Mouse (Mus musculus) spleen, postnatal 36 days (tissue): ENCODE measurements around the gene Ddx4.
A peak's percentile ranks its signal among the peaks of the same experiment; 100 is the strongest.

ENCODE experiments used
- DNase-seq, 2 experiments: peaks; one replicate each; pipeline ENCODE4 v3.0.0; 2022; ENCODE audit warnings: low spot score in 2 of 2, mixed read lengths in 1 of 2

Ddx4 gene

DNA sequence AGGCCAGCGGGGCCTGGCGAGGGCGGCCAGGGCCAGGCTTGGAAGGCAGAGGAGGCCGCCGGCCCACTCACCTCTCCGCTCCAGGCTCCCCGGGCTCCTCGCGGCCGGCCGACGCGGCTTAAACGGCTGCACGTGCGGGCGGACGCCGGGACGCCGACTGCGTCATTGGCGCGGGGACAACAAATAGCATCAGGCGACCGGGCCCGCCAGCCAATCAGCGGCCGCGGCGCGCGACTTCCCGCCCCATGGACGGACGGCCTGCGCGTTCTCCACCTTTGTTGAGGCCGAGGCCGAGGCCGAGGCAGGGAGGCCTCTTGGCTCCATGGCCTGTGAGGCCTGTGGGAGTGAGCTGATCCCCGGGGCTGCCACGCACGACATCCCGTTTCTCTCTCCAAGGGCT lies at the start of gene Ddx4:
Ddx4 (minus strand) TSS at position 271 of the 400 bp plus-strand sequence.
- DNase-seq: no peak

- no peak for DNase-seq
These were observed 49.0 kb upstream of the Ddx4 start for GRCm38 (mm10) chr13:112701256-112701655.

DNA sequence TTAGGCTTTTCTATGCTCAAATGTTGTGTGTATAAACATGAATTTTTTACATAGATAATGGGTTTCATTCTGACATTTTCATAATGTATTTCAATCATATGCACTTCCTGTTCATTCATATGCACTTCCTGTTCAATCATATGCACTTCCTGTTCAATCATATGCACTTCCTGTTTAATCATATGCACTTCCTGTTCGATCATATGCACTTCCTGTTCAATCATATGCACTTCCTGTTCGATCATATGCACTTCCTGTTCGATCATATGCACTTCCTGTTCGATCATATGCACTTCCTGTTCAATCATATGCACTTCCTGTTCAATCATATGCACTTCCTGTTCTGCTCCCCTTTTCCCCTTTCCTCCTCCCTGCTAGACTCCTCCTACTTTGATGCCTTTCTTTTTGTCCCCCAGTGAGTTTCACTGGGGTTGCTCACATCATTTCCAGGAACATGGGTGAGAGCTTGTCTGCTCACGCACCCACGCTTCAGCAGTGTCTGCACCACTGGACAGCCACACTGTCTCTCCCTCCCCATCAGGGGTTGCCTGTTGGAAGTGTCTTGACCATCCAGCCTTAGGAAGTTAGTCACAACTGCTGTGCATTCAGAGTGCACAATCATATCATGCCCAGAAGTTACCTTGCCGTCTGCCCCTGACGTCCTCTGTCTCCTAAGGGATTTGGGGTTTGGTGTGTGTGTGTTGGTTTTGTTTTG lies 43.4 kb upstream of the Ddx4 start:
- no peak for DNase-seq

DNA sequence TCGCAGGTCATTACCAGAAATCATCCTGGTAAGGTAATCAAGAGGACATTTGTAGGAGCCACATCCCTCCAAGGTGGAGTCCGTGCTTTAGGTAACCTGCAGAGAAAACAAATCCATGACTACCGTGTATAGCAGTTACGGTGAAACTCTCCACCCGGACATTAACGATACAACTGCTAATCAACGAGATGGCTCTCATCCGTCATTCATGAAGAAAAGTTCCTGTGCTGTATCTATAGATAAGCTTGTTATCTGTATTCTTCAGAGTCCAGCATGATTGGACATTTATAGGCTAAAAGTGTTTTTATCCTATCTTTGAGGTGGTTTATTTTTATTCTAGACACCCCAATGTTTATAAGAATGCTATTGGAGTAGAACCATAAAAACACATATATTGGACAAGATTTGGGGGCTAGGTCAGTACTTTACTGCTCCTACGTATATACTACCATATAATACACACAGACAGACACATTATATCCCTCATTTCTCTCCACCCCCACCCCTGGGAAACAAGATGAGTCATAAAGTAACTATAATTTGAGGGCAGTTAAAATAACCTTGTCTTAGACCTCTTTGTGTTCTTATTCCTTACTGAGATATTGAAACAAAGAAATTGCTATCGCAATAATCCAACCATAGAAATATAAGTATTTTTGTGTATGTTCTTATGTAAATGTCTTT lies 40.7 kb upstream of the Ddx4 start:
- DNase-seq: no peak

DNA sequence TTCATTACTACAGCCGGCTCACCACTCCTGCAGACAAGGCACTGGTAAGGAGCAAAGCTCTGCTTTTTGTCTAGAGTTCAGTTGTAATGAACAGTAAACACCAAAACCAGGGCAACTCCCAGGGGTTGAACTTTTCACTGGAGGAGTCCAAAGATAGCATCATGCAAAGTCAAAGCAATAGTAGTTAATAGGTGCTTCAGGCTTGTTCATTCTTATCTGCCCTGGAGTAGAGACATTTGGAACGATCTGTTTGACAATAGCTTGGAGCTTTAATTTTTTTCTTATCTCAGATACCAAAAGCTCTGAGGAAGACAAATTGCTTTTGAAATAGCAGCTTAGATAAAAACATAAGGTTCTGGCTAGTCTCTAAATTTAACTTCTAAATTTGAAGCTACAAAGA lies 33.9 kb upstream of the Ddx4 start:
- no peak for DNase-seq

- DNase-seq: no peak
These were observed 31.7 kb upstream of the Ddx4 start for GRCm38 (mm10) chr13:112683970-112684369.

GRCm38 (mm10) chr13:112683312-112683711 lies 31.0 kb upstream of the Ddx4 start:
- no peak for DNase-seq

DNA sequence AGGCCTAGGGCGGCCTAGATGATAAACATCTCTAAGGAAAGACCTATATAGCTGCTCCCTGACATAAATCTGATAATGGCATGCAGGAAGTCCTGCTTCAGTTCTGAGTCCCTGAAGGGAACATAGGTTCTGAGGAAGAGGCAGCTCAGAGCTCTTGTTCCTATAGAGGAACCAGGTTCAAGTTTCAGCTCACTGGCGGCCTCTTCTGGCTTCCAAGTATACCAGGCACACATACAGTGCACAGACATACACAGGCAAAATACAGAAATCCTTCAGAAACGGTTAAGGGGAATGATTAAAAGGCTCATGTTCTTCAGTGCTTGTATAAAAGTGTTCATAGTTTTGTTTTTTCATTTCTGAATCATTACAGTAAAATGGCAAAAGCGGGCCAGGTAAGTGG lies 25.9 kb upstream of the Ddx4 start:
- peak in 1 of 2 experiments; percentile 15 for DNase-seq

DNA sequence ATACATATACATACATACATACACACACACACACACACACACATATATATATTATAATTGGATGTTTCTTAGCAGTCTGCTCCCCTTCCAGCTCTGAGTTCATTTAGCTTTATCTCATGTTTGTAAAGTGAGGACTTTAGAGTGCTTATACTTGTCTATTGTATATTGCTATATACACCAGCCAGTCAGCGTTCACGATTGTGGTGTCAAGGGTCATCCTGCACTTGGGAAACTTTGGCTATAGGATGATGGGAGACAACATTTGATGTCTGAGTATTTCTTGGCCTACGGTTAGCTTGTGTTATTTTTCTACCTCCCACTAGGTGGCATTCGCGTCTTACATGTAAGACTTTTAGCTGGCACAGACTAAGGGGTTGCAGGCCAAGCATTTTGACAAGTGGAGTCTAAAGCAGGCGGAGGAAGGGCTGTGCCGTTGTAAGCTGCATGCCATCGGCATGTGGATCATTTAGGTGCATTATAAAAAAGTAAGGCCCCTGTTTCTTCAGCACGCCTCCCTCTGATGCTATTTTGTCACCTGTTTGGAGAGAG lies 21.7 kb upstream of the Ddx4 start:
- peak; percentile 48 to 55 for DNase-seq

GRCm38 (mm10) chr13:112672797-112673196 lies 20.5 kb upstream of the Ddx4 start:
- no peak for DNase-seq

DNA sequence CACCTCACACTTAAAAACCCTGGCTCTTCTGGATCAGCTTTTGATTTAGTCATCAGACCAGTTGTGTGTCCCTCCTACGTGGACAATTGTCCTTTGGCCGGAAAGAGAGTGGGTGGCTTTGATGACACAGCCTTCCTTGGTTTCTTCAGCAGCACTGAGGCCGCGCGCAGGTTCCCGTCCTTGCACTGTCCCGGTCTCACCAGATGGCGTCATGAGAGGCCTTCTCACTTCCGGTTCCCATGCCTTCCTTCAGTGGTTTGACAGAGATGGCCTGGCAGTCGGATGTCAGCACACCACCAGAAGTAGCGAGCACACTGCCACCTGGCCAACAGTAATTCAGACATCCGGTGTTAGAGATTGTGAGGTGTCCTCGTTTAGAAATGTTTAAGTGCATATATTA lies 19.4 kb upstream of the Ddx4 start:
- DNase-seq: no peak

DNA sequence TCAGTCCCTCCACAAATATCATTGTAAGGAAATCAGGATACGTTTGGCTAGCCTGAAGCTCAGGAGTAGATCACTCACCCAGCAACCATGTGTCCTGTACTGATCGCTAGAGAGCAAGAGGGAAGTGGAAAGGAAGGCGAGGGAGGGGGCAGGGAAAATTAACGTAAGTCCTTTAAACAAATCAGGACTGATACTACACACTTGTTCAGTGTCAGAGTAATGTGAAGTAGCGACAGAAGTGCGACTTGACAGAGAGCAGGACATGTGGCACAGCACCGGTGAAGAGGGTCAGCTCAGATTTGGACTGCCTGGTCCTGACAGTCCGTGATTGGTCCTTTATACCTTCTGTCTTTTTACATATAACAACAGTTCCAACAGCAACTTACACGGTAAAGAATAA lies 14.9 kb upstream of the Ddx4 start:
- DNase-seq: peak; percentile 53 to 65

DNA sequence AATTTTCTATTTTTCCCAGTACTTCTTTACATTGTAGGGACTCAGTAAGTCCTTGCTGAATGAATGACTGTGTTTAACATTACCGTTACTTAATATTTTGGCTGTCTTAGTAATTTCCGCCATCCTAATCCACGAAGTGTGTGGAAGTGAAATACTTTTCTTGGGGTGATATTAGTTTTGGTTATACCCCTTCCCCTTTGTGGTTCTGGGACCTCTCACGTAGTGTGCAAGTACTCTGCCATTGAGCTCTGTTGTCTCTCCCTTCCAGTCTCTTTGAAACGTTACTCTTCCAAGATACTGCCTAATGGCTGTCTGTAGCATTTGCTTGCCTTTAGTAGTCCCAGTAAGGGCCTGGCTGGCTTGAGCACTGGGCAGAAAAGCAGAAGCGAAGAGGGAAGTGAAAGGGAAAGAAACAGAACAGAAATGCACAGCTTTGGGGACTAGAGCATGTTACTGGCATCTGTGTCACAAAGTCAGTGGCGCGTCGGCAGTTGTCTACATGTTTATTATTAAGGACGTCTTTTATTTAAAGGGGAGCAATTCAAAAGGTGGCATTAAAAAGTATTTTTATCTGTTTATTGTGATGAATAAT lies 14.3 kb upstream of the Ddx4 start:
- DNase-seq: peak; percentile 73 to 77

GRCm38 (mm10) chr13:112661687-112662086 lies 9.4 kb upstream of the Ddx4 start:
- no peak for DNase-seq

DNA sequence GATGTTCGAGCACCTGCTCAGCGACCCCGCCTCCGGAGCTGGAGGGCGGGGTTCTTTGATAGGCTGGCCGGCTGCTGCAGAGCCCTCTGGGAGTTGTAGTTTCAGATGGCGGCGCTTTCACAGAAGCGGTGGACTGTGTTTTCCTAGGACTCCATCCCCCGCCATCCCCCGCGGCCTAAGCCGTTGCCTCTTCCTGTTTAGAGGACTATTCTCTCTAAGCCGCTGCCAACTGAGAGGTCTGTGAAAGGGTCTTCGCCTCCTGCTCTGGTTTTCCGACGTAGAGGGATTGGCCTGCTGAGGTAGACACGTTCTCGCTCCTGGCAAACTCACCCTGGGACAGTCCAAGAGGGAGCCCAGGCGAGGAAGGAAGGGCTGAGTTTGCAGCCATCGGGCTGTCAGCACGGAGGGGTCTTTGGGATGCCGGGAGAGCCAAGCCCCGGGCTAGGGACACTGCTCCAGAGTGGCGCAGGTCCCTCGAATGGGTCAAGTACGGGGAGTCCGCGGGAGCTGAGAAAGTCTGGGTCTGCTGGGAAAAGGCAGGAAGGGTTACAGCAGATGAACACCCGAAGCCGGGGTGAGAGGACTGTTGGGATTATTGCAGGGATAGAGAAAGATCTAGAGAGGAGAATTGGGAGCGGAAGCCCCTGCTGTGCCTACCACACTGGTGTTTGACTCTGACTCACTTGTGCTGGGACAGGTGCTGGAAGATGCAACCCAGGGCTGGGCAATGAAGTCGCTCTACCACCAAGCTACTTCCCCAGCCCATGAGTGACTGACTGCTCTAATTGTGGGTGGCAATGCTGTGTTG lies 8.5 kb upstream of the Ddx4 start, which contains the start of gene Slc38a9:
Slc38a9 (plus strand) TSS at position 178 of the 808 bp plus-strand sequence.
- peak; percentile 94 for DNase-seq

- DNase-seq: no peak
These were observed 7.8 kb upstream of the Ddx4 start for GRCm38 (mm10) chr13:112659986-112660573.

DNA sequence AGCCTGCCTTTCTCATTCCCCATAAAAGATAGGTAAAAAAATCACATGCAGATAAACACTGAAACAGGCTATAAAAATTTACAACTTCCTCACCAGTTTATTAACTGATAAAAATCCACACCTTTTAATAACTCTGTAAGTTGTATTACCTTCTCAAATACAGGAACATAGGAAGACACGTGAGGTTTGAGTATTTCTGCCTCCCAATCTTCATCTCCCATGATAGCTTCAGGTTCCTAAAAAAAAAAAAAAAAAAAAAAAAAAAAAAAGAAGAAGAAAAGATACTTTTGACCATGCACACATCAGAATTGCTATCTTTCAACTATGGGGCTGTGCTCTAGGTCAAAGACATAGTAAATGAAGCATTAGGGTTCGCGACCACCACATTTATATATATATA lies 1.1 kb downstream of the Ddx4 start:
- no peak for DNase-seq

- DNase-seq: no peak
These were observed 6.6 kb downstream of the Ddx4 start for GRCm38 (mm10) chr13:112645529-112646186.

- DNase-seq: no peak
These were observed 7.3 kb downstream of the Ddx4 start for GRCm38 (mm10) chr13:112644996-112645395.

- no peak for DNase-seq
These were observed 9.4 kb downstream of the Ddx4 start for GRCm38 (mm10) chr13:112642897-112643296.

GRCm38 (mm10) chr13:112639111-112639510 lies 13.2 kb downstream of the Ddx4 start:
- peak; percentile 18 to 42 for DNase-seq
